Mouse (Mus musculus): ENCODE results near the gene Plekhj1. TPM values are rescaled to one million over a fixed set of nuclear protein-coding genes. Genes with fewer than 3 reads are reported as not detected.
A peak's percentile ranks its signal among the peaks of the same experiment; 100 is the strongest.
"Not testable (repeated sequence)": the region's sequence is repeated elsewhere in the genome, so short reads cannot be mapped to it uniquely, and the experiment has no call there.

Gene Plekhj1
- total RNA-seq, 2 experiments from 2014 or later = 63.6 to 71.6 TPM

- DNase-seq (ENCODE audit: extremely low spot score in 1 of 2, low spot score in 1 of 2) = no peak
Measured at GRCm38 (mm10) chr10:80827063-80827869, 28.8 kb upstream of the Plekhj1 start.

- DNase-seq (ENCODE audit: extremely low spot score in 1 of 2, low spot score in 1 of 2) = peak; percentile 93 to 94
Measured at GRCm38 (mm10) chr10:80826151-80827062, 28.0 kb upstream of the Plekhj1 start, which contains the start of gene Oaz1. TSS of gene Oaz1 (plus strand) at chr10:80826656.

GRCm38 (mm10) chr10:80824827-80825226 lies 26.4 kb upstream of the Plekhj1 start:
- no peak for DNase-seq (ENCODE audit: extremely low spot score in 1 of 2, low spot score in 1 of 2)

DNA sequence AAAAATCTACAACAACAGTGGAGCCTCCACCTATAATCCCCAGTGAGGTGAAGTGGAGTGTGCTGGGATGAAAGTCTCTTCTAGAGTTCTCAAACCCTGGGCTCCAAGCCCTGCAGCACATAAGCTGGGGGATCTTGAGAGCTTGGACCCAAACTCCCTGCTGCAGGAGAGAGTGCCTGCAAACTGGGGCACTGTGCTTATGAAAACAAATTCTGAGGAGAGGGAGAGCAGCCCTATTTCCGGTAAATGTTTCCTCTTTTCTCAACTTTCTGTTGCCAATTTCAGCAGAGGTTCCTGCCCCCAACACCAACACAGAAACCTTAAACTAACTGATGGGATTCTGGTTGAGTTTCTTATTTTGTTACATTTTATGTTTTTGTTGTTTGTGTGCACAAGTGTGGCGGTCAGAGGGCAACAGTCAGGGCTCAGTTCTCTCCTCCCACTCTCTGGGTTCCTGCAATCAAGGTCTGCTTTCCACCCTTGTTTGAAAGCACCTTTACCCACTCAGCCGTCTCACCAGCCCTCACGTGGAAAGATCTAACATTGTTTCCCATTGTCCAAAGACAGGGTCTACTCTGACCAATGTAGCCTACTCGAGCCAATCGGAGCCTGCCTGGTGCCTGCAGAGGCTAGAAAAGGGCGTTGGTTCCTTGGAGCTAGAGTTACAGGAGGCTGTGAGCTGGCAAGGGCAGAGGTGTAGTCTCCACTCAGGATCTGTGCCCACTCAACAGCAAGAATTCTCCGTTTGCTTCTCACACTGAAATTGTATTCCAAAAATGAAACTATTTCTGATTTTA lies 25.6 kb upstream of the Plekhj1 start:
- DNase-seq (ENCODE audit: extremely low spot score in 1 of 2, low spot score in 1 of 2) = no peak

DNA sequence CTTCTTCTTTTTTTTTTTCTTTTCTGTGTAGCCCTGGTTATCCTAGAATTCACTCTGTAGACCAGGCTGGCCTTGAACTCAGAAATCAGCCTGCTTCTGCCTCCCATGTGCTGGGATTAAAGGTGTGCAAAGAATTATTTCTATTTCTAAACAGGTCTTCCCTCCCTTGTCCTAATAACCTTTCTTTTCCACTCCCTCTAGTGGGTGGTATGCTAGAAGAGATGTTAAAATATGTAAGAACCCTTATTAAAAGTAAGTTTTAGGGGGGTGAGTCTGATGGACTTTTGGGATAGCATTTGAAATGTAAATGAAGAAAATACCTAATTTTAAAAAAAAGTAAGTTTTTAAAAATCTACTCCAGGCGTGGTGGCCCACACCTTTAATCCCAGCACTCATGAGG lies 24.9 kb upstream of the Plekhj1 start:
- DNase-seq (ENCODE audit: extremely low spot score in 1 of 2, low spot score in 1 of 2) = no peak

DNA sequence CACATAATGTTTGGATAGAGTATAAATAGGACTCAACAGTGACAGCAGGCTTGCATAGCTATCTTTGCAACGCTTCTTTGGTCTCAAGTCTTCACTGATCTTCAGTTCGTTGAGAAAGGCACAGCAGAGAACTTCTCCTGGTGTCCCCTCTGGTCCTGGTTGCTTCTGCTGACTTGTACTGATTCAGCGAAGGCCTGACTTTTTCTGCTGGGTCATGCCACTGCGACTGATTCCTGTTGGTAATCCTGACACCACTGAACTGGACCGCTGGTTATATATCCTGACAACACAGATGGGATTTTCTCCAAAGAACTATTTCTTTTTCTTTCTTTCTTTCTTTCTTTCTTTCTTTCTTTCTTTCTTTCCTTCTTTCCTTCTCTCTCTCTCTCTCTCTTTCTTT lies 24.1 kb upstream of the Plekhj1 start:
- no peak for DNase-seq (ENCODE audit: extremely low spot score in 1 of 2, low spot score in 1 of 2)

GRCm38 (mm10) chr10:80821991-80822390 lies 23.6 kb upstream of the Plekhj1 start:
- DNase-seq (ENCODE audit: extremely low spot score in 1 of 2, low spot score in 1 of 2) = no peak

GRCm38 (mm10) chr10:80819406-80819805 lies 21.0 kb upstream of the Plekhj1 start:
- DNase-seq (ENCODE audit: extremely low spot score in 1 of 2, low spot score in 1 of 2) = no peak

DNA sequence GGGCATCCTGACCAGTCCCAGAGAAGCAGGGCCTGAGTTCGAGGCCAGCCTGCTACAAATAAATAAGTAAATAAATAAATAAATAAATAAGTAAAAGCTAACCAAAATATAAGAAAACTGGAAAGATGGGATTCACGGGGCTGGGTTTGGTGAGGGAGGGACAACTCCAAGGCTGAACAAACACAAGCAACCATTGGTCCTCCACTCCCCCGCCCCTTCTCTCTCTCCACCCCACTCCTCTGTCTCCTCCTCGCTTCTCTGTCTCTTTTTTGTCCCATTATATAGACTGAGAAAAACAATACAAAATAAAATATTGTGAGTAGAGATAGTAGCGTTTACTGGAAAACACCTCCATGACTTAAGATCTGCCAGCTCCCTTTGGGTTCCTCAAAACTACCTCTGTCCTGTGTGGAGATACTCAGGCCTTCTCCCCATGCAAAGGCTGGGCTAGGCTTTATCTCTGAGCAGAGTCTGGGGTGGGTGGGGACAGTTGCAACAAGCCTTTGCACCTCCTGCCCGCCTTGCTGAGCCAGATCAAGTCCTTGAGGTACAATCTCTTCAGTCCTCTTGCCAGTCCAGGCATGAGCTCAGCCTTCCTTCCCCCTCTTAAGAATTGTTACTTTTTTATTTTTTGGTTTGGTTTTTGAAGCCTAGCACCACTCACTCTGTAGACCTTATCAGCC lies 20.3 kb upstream of the Plekhj1 start:
- DNase-seq (ENCODE audit: extremely low spot score in 1 of 2, low spot score in 1 of 2) = no peak

- DNase-seq (ENCODE audit: extremely low spot score in 1 of 2, low spot score in 1 of 2) = not testable (repeated sequence)
Measured at GRCm38 (mm10) chr10:80817955-80818354, 19.5 kb upstream of the Plekhj1 start.

DNA sequence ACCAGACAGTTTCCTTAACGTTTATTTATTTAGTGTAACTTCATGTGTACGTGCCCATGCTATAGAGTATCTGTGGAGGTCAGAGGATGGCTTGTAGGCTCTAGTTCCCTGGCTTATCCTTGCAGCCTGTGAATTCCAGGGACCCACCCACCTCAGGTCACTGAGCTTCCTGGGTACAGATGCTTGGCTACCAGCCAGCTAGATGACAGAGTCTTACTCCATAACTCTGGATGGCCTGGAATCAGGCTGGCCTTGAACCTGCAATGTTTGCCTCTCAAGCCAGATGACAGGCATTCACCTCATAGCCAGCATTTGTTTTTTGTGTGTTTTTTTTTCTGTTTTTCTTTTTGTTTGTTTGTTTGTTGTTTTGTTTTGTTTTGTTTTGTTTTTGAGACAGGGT lies 18.7 kb upstream of the Plekhj1 start:
- DNase-seq (ENCODE audit: extremely low spot score in 1 of 2, low spot score in 1 of 2) = no peak

DNA sequence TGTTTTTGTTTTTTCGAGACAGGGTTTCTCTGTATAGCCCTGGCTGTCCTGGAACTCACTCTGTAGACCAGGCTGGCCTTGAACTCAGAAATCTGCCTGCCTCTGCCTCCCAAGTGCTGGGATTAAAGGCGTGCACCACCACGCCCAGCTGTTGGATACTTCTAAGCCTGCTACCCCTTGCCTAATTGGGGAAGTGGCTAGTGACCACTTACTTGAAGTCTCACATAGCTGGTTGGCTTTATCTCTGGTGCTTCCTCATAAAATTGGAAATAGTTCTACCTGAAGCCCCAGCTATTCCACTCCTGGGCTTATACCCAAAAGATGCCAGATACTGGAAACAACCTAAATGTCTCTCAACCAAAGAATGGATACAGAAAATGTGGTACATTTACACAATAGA lies 17.9 kb upstream of the Plekhj1 start:
- DNase-seq (ENCODE audit: extremely low spot score in 1 of 2, low spot score in 1 of 2) = not testable (repeated sequence)

- DNase-seq (ENCODE audit: extremely low spot score in 1 of 2, low spot score in 1 of 2) = no peak
Measured at GRCm38 (mm10) chr10:80814800-80815199, 16.4 kb upstream of the Plekhj1 start.

GRCm38 (mm10) chr10:80813366-80813765 lies 14.9 kb upstream of the Plekhj1 start, which contains the start of gene Jsrp1:
TSS of gene Jsrp1 (minus strand) at chr10:80813498.
- no peak for DNase-seq (ENCODE audit: extremely low spot score in 1 of 2, low spot score in 1 of 2)

GRCm38 (mm10) chr10:80812391-80813041 lies 14.1 kb upstream of the Plekhj1 start:
- no peak for DNase-seq (ENCODE audit: extremely low spot score in 1 of 2, low spot score in 1 of 2)

DNA sequence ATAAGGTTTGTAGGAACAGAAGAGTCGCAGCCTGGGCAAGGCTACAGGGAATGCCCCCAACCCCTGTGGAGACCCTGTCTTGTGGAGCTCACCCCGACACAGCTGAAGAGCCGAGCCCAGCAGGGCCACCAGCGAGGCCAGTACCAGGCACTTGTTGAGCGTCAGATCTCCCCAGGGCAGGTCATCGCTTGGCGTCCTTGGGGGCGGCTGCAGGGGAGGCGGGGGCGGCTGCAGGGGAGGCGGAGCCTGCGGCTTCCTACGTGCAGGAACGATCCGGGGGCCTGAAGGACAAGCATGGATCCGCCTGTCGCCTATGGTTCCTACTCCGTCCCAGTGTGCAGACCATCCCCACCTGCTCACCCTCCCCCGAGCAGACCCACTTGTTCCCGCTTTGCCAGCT lies 11.7 kb upstream of the Plekhj1 start:
- no peak for DNase-seq (ENCODE audit: extremely low spot score in 1 of 2, low spot score in 1 of 2)

DNA sequence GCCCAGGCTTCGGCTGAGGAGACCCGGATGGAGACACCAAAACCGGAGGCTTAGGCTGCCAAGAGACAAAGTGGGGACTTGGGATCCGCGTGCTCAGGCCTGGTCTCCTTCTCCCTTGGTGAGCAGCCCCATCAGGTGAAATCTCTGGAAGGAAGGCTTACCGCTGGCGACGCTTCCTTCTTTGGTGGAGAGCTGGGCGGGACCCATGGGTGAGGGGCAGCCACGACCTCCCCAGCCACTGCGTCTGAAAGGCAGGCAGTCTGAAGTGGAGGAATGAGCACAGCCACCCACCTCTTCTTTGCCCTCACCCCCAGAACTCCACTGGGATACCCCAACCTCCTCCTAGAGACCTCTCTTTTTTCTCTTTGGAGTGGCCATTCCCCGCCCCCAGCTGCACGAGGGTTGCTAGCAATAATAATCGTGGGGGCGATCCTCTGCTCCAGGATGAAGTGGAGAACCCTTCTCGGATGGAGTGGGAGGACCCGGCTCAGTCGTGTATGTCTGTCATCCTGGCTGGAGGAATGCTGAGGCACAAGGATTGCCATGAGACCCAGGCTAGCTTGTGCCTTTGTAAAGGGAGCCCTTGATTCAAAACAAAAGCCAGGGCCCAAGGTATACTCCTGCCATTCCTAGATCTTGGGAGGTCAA lies 10.7 kb upstream of the Plekhj1 start:
- no peak for DNase-seq (ENCODE audit: extremely low spot score in 1 of 2, low spot score in 1 of 2)

DNA sequence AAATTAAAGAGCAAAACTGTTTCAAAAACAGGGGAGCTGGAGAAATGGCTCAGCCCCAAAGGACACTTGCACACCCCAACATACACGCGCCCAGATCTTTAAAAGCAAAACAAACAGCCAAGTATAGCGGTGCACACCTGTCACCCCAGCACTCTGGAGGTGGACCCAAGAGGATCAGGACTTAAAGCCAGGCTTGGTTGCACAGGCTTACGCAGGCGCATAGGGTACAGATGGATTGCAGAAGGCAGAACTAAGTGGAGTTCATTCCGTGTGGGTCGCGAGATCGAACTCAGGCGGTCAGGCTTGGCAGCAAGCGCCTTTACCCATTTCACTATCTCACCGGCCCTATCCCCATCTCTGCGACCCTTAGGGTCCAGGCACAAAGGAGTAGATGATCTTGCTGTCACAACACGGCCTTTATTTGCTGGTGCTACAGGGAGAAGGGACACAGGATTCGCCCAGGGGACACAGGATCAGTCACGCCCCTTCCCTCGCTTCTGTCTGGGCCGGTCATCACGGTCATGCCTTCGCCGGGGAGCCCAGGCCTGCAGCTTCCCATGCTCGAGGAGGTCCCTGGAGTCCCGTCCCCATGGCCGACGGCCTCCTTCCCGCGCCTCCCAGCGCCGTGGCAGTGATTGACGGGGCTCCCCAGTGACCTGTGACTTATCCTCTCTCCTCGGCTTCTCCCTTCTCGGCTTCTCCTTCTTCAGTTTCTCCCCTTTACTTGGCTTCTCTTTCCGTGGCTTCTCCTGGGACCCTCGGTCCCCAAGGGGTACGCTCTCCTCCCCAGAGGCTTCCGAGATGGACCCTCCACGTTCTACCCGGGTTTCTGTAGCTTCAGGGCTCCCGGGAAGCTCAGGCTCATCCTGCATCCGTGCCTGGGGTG lies 9.9 kb upstream of the Plekhj1 start:
- no peak for DNase-seq (ENCODE audit: extremely low spot score in 1 of 2, low spot score in 1 of 2)

All from layer of hippocampus, postnatal 25 days (tissue).